ENCODE assay signal across 8 mouse cellular contexts in genomic region chr19:34284383-34284782, GRCm38 (mm10). TPM values are rescaled to one million over a fixed set of nuclear protein-coding genes. Genes with fewer than 3 reads are reported as not detected.
DNase-seq lines count a peak whose midpoint lies in the region; ATAC-seq lines count a peak whose summit lies in the region.

No protein-coding gene starts in this region.

- no peak for ATAC-seq in liver, embryonic 15.5 days (ENCODE audit: insufficient read depth)

- DNase-seq in heart, adult 11 months = peak; percentile 87
- no peak for DNase-seq in heart, postnatal 25 days (ENCODE audit: low spot score)
- DNase-seq in A20 (ENCODE audit: low read depth, low spot score) (peak; percentile 50), MN1 (ENCODE audit: low spot score) (no peak)
- peak; percentile 3 to 8 for DNase-seq in cerebellum, postnatal 36 days
- no peak for DNase-seq in urinary bladder, postnatal 14 days (ENCODE audit: low spot score)
- DNase-seq in layer of hippocampus, postnatal 10 days (ENCODE audit: low spot score in 2 of 2) = no peak

- H3K4me1 ChIP-seq in liver, embryonic 15.5 days (replicated peaks) = no peaks in the 10 kb centered on the region

- 40% methylated on average over 10 of the region's 10 CpGs for WGBS in liver, embryonic 15.5 days (ENCODE audit: insufficient replicate concordance)

- peak overlapping the region; percentile 20 for H3K4me2 ChIP-seq in liver, embryonic 15.5 days

- H3K36me3 ChIP-seq in liver, embryonic 15.5 days (replicated peaks) = no peaks in the 10 kb centered on the region

- intact Hi-C loops in heart, postnatal 25 days (cut with DNase I) = loop anchor here (1.0 kb wide), 1 partner anchor 40 kb away; no protein-coding TSS in a partner anchor

- H3K4me3 ChIP-seq in liver, embryonic 15.5 days (replicated peaks) = no peak overlapping the region

- no peak overlapping the region for H3K27ac ChIP-seq in liver, embryonic 15.5 days (replicated peaks)

- H3K9ac ChIP-seq in liver, embryonic 15.5 days = no peak overlapping the region

- no peaks in the 10 kb centered on the region for H3K27me3 ChIP-seq in liver, embryonic 15.5 days

- H3K9me3 ChIP-seq in liver, embryonic 15.5 days (replicated peaks) = no peaks in the 10 kb centered on the region

RNA-seq across cellular contexts. Expression of gene Fas, which starts 6.1 kb away (rescaled TPM):
- 10 to 100 TPM in 1 of 2 experiments, 1 to 10 TPM in 1; 9.5 to 11.1 TPM for total RNA-seq in heart, postnatal 25 days (2021)
- polyA plus RNA-seq in liver, embryonic 15.5 days (2015; fragmentation: Nextera tagmentation; extraction: Ambion mirVana) = 4.6 and 4.7 TPM in 2 replicates
- total RNA-seq in layer of hippocampus, postnatal 10 days (2021) = 1 to 10 TPM in 1 of 2 experiments, not detected in 1; 1.2 TPM

RNA-seq across cellular contexts. Expression of gene Acta2, which starts 29.0 kb away (rescaled TPM):
- 100 to 1,000 TPM; 250 to 346 TPM for total RNA-seq in heart, postnatal 25 days (2021)
- polyA plus RNA-seq in liver, embryonic 15.5 days (2015; fragmentation: Nextera tagmentation; extraction: Ambion mirVana) = 19.8 and 22.0 TPM in 2 replicates
- total RNA-seq in layer of hippocampus, postnatal 10 days (2021) = 10 to 100 TPM; 16.2 to 21.5 TPM

Comparison
In these comparisons a context has a peak if more than half of its experiments do, and no peak if none do; other contexts are left out.
1. DNase-seq: peak in heart, adult 11 months (single experiment), A20 (single experiment) and cerebellum, postnatal 36 days (2 of 2); none in heart, postnatal 25 days (single experiment), urinary bladder, postnatal 14 days (single experiment), layer of hippocampus, postnatal 10 days (0 of 2) and MN1 (single experiment).
2. RNA of gene Fas, which starts 6.1 kb away (total RNA-seq): 9.5 to 11.1 TPM in heart, postnatal 25 days; 1.2 TPM in layer of hippocampus, postnatal 10 days; every median in the first group is over 4 times any median in the second.
3. RNA of gene Acta2, which starts 29.0 kb away (total RNA-seq): 250 to 346 TPM in heart, postnatal 25 days; 16.2 to 21.5 TPM in layer of hippocampus, postnatal 10 days; every median in the first group is over 10 times any median in the second.